Mouse (Mus musculus): ENCODE results near the gene Fancd2os. TPM values are rescaled to one million over a fixed set of nuclear protein-coding genes. Genes with fewer than 3 reads are reported as not detected.

Fancd2os gene
- not detected in 2 replicates for total RNA-seq (2014; rRNA removed; ENCODE audit: low replicate concordance)
- polyA plus RNA-seq (2015; fragmentation: Nextera tagmentation; extraction: Ambion mirVana): not detected in 2 replicates

DNA sequence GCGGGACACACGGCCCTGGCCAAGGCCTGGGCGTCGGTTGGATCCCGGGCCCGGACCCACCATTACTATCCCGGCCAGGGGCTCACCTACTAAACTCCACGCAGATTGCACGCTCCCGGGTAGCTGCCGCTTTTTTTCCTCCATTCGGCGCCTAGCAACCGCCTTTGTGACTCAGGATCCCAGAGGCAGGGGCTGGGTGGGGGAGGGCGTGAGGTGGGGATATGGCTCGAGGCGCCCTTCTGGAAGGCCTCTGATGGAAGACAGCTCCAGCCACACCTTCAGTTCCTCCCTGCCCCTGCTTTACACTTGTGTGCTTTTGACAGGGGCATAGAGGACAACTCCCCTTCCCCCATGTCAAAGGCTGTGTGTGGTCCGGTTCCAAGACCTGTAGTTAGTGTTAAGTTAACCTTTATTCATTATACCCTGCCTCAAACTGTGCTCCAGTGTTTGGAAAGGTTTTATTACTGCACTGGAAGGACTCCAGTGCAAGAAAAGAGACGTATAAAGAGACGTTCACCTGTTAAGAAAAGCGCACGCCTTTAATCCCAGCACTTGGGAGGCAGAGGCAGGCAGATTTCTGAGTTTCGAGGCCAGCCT, at the start of gene Fancd2os:
Gene Fancd2os, minus strand, starts transcription at position 173 of the 597 bp plus-strand sequence.
- no peaks in the 10 kb centered on the region for H3K27me3 ChIP-seq (ENCODE audit: control insufficient read depth, insufficient read depth, low read length)
- WGBS: 59% methylated on average over 23 of the region's 23 CpGs

DNA sequence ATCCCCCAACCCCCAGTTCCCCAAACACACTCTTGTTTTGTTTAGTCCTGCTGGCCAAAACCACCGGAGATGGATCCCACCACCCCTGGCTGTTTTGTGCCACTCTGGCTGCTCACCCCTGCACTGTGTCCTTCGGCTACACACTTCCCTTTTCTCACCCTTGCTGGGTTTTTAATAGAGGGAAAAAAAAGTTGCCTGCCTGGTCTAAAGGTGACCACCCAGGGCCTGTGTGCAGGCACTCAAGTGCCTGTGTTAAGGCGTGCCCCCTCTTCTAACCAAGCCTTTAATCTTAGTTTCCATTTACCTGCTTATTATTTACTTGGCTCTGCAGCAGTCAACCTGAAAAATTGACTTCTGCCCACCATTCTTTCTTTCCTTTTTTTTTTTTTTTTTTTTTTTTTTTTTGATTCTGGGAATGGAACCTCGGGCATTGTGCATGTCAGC, 49.7 kb upstream of the Fancd2os start:
- DNase-seq (ENCODE audit: low spot score): no peak
- Histone ChIP-seq H3K4me1 (ENCODE audit: control insufficient read depth, insufficient read depth) (no peaks in the 10 kb centered on the region), H3K27ac (ENCODE audit: low read depth) (no peak overlapping the region), H3K27me3 (ENCODE audit: control insufficient read depth, insufficient read depth, low read length) (no peaks in the 10 kb centered on the region), H3K9me3 (replicated peaks; ENCODE audit: control insufficient read depth, low read length) (no peaks in the 10 kb centered on the region), H3K4me3 (ENCODE audit: low read depth, low read length) (no peak overlapping the region), H3K9ac (replicated peaks; ENCODE audit: low read depth, low read length) (no peak overlapping the region), H3K36me3 (replicated peaks; ENCODE audit: control insufficient read depth, insufficient read depth, low read length) (no peaks in the 10 kb centered on the region), H3K4me2 (ENCODE audit: low read depth, low read length) (no peak overlapping the region)
- no peak for TF ChIP-seq EP300 (IDR thresholded peaks at IDR 0.05; ENCODE audit: low read depth)
- no peak for TF ChIP-seq CTCF (IDR thresholded peaks at IDR 0.05; ENCODE audit: low read depth)
- 68% methylated on average over 4 of the region's 4 CpGs for WGBS
- ATAC-seq (ENCODE audit: insufficient read depth, low read depth): no peak

More for the DNA sequence above, at the start of gene Fancd2os:
- Histone ChIP-seq H3K4me3 (ENCODE audit: low read depth, low read length) (no peak within 1 kb of the TSS), H3K4me1 (ENCODE audit: control insufficient read depth, insufficient read depth) (peaks cover 3% of the 10 kb centered on the region; the same call in 1 of the 2 replicates), H3K27ac (ENCODE audit: low read depth) (no peak within 1 kb of the TSS), H3K9ac (replicated peaks; ENCODE audit: low read depth, low read length) (no peak within 1 kb of the TSS), H3K36me3 (replicated peaks; ENCODE audit: control insufficient read depth, insufficient read depth, low read length) (no peaks in the 10 kb centered on the region), H3K4me2 (ENCODE audit: low read depth, low read length) (no peak within 1 kb of the TSS), H3K9me3 (replicated peaks; ENCODE audit: control insufficient read depth, low read length) (no peaks in the 10 kb centered on the region)
- DNase-seq (ENCODE audit: low spot score) (no peak), ATAC-seq (ENCODE audit: insufficient read depth, low read depth) (no peak)
- no peak for TF ChIP-seq EP300 (IDR thresholded peaks at IDR 0.05; ENCODE audit: low read depth)
- no peak for TF ChIP-seq CTCF (IDR thresholded peaks at IDR 0.05; ENCODE audit: low read depth)

DNA sequence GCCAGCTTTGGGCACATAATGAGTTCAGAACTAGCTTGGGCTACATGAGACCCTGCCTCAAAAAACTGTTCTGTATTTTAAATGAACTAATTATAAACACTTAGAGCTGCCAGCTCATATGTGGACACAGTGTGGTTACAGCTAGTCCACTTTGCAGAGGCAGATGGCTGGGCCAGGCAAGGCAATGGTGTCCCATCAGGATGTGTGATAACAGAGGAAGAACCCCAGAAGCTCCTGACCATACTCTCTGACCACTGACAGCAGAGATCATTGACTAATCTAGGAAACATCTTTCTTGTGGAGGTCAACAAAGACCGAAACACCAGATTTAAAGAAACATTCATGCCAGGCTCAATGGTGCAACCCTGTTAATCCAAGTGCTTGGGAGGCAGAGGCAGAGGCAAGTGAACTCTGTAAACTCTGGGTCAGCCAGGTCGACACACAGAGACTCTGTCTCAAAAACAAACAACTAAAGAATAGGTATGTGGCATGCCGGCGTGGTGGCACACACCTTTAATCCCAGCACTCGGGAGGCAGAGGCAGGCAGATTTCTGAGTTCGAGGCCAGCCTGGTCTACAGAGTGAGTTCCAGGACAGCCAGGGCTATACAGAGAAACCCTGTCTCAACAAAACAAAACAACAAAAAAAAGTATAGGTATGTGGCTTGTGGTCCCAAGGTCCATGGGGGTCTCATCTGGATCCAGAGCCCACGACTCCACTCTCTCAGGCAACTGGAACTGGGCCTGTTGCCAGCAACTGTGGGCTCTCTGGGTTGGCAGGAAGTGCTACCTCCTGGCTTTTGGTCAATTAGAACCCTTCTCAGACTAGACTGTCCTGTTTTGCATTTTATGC, 49.1 kb upstream of the Fancd2os start:
- 77% methylated on average over 7 of the region's 7 CpGs for WGBS
- Histone ChIP-seq H3K27me3 (ENCODE audit: control insufficient read depth, insufficient read depth, low read length) (no peaks in the 10 kb centered on the region), H3K4me1 (ENCODE audit: control insufficient read depth, insufficient read depth) (no peaks in the 10 kb centered on the region), H3K9me3 (replicated peaks; ENCODE audit: control insufficient read depth, low read length) (no peaks in the 10 kb centered on the region), H3K36me3 (replicated peaks; ENCODE audit: control insufficient read depth, insufficient read depth, low read length) (no peaks in the 10 kb centered on the region), H3K4me2 (ENCODE audit: low read depth, low read length) (no peak overlapping the region), H3K27ac (ENCODE audit: low read depth) (no peak overlapping the region), H3K4me3 (ENCODE audit: low read depth, low read length) (no peak overlapping the region), H3K9ac (replicated peaks; ENCODE audit: low read depth, low read length) (no peak overlapping the region)
- TF ChIP-seq EP300 (IDR thresholded peaks at IDR 0.05; ENCODE audit: low read depth) (no peak), CTCF (IDR thresholded peaks at IDR 0.05; ENCODE audit: low read depth) (no peak)
- no peak for ATAC-seq (ENCODE audit: insufficient read depth, low read depth)
- DNase-seq (ENCODE audit: low spot score): no peak

DNA sequence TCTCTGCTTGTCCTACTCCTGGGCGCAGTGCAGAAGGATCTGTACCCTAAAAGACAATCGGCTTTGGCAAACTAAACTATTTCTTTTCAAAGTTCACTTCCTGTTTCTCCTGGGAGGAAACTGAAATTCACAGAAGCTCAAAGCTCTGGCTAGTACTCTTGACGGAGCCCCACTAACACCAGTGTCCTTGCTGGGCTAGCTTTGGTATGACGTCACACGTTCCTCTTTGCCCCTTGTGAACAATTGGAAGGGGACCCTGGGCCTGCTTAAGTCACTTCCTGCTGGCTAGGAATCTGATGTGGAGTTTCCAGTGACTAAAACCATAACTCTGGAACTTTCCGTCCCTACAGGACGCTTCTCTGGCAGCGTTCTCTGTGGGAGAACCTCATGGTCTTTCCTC, 44.3 kb upstream of the Fancd2os start:
- Histone ChIP-seq H3K9ac (replicated peaks; ENCODE audit: low read depth, low read length) (no peak overlapping the region), H3K4me2 (ENCODE audit: low read depth, low read length) (no peak overlapping the region), H3K4me1 (ENCODE audit: control insufficient read depth, insufficient read depth) (no peaks in the 10 kb centered on the region), H3K27ac (ENCODE audit: low read depth) (peak overlapping the region; percentile 83), H3K36me3 (replicated peaks; ENCODE audit: control insufficient read depth, insufficient read depth, low read length) (no peaks in the 10 kb centered on the region), H3K27me3 (ENCODE audit: control insufficient read depth, insufficient read depth, low read length) (no peaks in the 10 kb centered on the region), H3K4me3 (ENCODE audit: low read depth, low read length) (no peak overlapping the region), H3K9me3 (replicated peaks; ENCODE audit: control insufficient read depth, low read length) (no peaks in the 10 kb centered on the region)
- 66% methylated on average over 8 of the region's 8 CpGs for WGBS
- TF ChIP-seq EP300 (IDR thresholded peaks at IDR 0.05; ENCODE audit: low read depth): 0 out of 2 replicates have a peak, but pooled peaks have one; percentile 54
- no peak for TF ChIP-seq CTCF (IDR thresholded peaks at IDR 0.05; ENCODE audit: low read depth)
- peak; percentile 64 for ATAC-seq (ENCODE audit: insufficient read depth, low read depth)
- peak; percentile 74 for DNase-seq (ENCODE audit: low spot score)

DNA sequence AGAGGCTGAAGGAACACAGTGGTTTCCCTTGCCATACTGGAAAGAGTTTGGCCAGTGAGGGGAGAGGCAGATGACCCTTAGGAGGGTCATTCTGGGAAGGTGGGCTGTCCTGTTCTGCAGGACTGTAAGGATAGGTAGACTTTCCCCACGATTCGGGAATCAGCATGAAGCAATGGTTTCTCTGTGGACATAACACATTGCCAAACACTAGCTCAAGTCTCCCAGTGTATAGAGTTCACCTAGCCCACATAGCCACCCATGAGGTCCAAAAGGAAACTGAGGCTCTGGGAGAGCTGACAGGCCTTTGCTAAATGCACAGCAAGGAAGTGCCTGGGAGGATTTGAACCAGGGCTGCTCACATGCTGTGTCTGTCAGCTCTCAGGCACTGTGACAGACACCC, 43.5 kb upstream of the Fancd2os start:
- H3K9me3 ChIP-seq (replicated peaks; ENCODE audit: control insufficient read depth, low read length): no peaks in the 10 kb centered on the region
- H3K36me3 ChIP-seq (replicated peaks; ENCODE audit: control insufficient read depth, insufficient read depth, low read length): no peaks in the 10 kb centered on the region
- WGBS: 97% methylated on average over 2 of the region's 2 CpGs
- no peak for DNase-seq (ENCODE audit: low spot score)
- no peak overlapping the region for H3K4me2 ChIP-seq (ENCODE audit: low read depth, low read length)
- no peaks in the 10 kb centered on the region for H3K27me3 ChIP-seq (ENCODE audit: control insufficient read depth, insufficient read depth, low read length)
- TF ChIP-seq CTCF (IDR thresholded peaks at IDR 0.05; ENCODE audit: low read depth) (no peak), EP300 (IDR thresholded peaks at IDR 0.05; ENCODE audit: low read depth) (no peak)
- no peak overlapping the region for H3K4me3 ChIP-seq (ENCODE audit: low read depth, low read length)
- no peak overlapping the region for H3K9ac ChIP-seq (replicated peaks; ENCODE audit: low read depth, low read length)
- peak overlapping the region; percentile 83 for H3K27ac ChIP-seq (ENCODE audit: low read depth)
- no peak for ATAC-seq (ENCODE audit: insufficient read depth, low read depth)
- no peaks in the 10 kb centered on the region for H3K4me1 ChIP-seq (ENCODE audit: control insufficient read depth, insufficient read depth)
